Mouse (Mus musculus) adrenal gland, adult 8-10 months (tissue): ENCODE measurements around the gene Eps8l2. TPM values are rescaled to one million over a fixed set of nuclear protein-coding genes. Genes with fewer than 3 reads are reported as not detected.
"Not testable (repeated sequence)": the region's sequence is repeated elsewhere in the genome, so short reads cannot be mapped to it uniquely, and the experiment has no call there.

Experiments
- DNase-seq: peaks from one replicate; pipeline ENCODE4 v3.0.0; 2022
- total RNA-seq, 4 experiments: library from RNA; stranded (reverse); gene quantifications; 2 replicates each; pipeline ENCODE4 v1.2.4; 2022

Gene Eps8l2
- total RNA-seq, 4 experiments from 2014 or later: 2.0 to 2.9 (median 2.3) TPM

DNA sequence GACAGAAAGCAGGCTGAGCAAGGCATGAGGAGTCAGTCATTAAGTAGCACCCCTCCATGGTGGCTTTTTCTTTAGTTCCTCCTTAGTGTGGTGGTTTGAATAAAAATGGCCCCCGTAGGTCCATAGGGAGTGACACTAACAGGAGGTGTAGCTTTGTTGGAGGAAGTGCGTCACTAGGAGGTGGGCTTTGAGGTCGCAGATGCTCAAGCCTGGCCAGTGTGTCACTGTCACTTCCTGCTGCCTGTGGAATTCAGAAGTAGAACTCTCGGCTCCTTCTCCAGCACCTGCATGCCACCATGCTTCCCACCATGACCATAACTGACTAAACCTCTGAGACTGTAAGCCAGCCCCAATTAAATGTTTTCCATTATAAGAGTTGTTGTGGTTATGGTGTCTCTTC, 28.7 kb downstream of the Eps8l2 start:
- DNase-seq: no peak

DNA sequence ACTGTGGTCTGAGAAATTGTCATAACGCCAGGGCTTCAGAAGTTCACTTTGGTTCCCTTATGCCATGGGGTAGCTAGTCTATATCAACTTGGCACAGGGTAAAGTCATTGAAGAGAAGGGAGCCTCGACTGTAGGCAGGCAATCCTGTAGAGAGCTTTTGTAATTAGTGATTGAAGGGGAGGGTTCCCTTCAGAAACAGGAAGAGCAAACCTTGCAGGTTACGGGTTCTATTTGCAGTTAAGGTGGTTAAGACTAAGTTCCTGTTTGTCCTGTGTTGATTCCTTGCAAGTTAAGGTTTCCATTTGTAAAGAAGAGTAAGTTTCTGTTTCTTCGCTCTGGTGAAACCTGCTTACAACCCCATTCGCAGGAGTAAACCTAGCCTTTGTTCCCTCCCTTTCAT, 31.2 kb downstream of the Eps8l2 start:
- DNase-seq: no peak

DNA sequence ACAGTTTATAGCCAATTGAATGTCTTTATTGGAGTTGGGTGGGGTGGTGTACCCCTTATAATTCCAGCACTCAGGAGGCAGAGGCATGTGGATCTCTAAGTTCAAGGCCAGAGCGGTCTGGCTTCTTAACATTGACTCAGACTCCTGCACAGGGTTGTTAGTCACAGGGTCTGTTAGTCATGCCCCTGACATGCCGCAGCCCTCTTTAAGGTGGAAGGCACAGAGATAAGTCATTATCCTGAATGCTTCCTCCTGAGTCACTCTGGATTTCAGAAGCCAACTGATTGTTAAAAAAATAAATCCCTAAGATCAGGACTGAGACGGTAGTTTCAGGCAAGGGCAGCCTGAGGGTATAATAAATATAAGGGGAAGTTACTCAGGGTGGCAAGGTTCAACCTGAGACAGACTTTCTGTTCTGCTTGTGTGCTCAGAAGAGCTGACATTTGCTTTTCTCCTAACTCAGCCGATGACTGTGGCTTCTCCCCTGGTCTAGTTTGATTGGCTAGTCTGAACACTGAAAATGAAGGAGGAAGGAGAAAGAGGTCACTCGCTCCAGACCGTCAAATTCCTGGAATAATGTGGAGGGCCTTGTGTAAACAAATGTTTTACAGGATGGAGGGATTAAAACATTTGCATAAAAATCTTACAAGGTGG, 33.4 kb downstream of the Eps8l2 start:
- DNase-seq: peak; percentile 73

GRCm38 (mm10) chr7:141373611-141374010, 34.9 kb downstream of the Eps8l2 start:
- no peak for DNase-seq

- DNase-seq: no peak
These were observed 35.7 kb downstream of the Eps8l2 start for GRCm38 (mm10) chr7:141374399-141374798.

GRCm38 (mm10) chr7:141379584-141379983, 40.9 kb downstream of the Eps8l2 start:
- DNase-seq: no peak

DNA sequence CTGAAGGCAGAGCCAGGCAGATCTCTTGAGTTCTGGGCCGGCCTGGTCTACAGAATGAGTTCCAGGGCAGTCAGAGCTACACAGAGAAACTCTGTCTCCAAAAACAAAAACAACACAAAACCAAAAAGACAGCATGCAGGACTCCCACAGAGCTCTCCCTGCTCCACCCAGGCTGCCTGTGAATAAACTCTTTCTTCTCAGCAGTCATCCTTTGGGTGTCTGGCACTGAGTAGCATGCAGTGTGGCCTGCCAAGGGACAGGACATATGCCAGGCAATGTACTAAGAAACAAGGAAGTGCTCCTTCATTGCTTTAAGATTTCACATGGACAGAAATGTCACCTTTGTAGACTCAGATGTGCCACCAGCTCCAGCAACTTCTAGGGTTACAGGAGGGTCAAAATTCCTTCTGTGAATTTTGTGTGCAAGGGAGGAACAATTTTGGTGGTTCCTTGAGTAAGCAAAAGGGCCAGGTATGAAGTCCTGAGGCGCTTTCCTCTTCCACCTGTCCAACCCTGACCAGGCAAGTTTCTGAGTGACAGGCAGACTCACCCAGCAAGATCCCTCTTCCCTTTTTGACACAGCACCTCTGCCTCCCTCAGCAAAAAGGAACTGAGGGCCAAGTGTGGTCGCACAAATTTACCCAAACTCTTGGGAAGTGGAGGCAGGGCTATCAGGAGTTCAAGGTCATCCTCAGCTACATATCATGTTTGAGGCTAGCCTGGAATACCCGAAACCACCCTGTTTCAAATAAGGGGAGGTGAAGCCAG, 42.6 kb downstream of the Eps8l2 start:
- no peak for DNase-seq

DNA sequence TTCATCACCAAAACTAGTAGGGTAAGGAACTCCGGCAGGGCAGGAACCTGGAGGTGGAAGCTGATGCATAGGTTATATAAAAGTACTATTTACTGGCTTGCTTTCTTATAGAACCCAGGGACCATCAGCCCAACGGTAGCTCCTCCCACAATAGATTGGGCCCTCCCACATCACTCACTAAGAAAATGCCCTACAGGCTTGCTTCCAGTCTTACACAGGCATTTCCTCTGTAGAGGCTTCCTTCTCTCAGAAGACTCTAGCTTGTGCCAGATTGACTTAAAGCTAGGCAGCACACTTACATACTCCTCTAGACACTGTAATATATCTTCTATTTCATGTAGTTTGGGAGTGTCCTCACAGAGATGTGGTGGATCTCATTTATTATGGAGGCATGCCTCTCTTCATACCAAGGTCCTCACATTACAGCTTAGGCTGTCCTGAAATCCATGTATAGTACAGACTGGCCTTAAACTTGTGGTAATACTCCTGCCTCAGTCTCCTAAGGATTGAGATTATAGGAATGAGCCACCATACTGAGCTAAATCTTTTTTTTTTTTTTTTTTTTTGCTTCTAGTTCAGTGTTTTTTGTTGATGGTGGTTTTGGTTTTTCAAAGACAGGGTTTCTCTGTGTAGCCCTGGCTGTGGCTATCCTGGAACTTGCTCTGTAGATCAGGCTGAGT, 49.3 kb downstream of the Eps8l2 start:
- no peak for DNase-seq

GRCm38 (mm10) chr7:141388487-141389109, 49.9 kb downstream of the Eps8l2 start:
- DNase-seq: no peak

GRCm38 (mm10) chr7:141390326-141391259, 51.9 kb downstream of the Eps8l2 start:
- no peak for DNase-seq

- DNase-seq: peak; percentile 96
These were observed 53.2 kb downstream of the Eps8l2 start, which contains the start of gene Taldo1 for GRCm38 (mm10) chr7:141391625-141392551. Taldo1 (plus strand) TSS chr7:141392199.

DNA sequence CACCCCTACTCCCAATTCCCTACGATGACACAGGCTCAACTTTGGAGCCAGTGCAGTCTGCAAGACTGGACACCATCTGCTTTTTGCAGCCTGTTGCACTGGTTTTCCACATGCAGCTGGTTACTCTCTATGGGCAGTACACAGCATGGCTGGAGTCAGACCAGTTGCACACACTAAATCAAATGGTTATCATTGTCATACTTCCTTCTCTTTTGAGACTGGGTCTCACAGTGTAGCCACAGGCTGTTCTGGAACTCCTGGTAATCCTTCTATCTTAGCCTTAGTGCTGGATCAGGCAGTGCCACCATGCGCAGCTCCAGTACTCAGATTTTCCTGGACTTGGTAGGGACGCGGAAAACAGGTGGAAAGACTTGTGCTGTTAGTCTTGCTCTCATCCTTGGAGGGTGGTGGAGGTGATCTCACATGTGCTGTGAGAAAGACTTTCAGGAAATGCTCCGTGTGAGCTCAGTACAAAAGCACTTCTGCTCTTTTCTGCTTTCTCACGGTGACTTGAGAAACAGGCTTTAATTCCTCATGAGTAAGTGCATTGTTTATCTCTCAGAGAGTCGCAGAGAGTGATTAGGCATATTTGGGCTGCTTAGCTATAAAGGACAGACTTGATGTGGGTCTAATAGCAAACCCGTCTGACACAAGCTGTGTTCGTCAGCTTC, 54.0 kb downstream of the Eps8l2 start:
- no peak for DNase-seq

GRCm38 (mm10) chr7:141394158-141394557, 55.5 kb downstream of the Eps8l2 start:
- DNase-seq: no peak

DNA sequence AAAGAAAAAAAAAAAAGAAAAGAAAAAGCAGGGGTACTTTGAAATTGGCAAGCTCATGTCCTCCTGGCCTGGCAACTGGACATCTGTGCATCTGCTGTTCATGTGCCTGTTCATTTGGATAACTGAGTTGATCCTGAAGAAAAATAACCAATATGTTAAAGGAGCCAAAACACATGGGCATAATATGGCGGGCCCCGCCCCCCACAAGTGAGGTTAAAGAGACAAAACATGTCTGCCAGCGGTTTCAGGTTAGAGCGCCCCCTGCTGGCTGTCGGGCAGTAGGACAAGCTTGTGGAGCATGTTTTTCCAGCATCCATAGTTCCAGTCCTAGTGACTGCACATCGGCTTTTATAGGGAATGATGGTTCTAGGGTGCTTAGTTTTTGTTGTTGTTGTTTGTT, 56.1 kb downstream of the Eps8l2 start:
- DNase-seq: peak; percentile 60

- no peak for DNase-seq
These were observed 56.7 kb downstream of the Eps8l2 start for GRCm38 (mm10) chr7:141395348-141395747.

DNA sequence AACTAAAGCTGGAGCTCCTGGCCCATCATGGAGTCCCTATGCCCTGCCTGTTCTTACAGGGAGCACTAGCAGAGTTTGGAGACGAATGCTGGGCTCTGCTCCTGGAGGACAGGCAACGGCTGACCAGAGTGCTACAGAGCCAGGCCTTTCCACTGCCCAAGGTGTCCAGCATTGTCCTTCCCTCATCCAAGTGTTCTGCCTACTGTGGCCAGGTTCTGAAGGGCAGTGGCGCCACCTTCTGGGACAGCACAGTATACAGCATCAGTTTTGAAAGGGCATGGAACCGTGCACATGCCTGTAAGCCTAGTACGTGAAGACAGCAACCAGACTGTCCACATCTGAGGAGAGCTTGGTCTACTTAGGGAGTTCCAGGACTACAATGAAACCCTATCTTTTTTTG, 64.6 kb downstream of the Eps8l2 start:
- peak; percentile 65 for DNase-seq

- no peak for DNase-seq
These were observed 66.8 kb downstream of the Eps8l2 start for GRCm38 (mm10) chr7:141405466-141405865.

DNA sequence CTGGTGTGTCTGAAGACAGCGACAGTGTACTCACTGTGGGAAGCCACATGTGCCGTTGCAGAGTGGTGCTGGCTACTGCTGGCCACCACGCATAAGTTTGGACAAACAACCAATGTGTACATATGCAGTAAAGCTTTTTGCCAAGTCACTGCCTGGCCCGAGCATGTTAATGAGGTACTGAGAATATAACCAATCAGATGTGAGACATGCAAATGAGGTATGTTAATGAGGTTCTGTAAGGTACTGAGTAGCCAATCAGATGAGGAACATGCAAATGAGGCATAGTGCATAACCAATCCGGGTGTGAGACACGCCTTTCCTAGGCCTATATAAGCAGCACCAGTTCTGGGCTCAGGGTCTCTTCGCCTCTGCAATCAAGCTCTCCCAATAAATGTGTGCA, 69.0 kb downstream of the Eps8l2 start:
- DNase-seq: not testable (repeated sequence)

DNA sequence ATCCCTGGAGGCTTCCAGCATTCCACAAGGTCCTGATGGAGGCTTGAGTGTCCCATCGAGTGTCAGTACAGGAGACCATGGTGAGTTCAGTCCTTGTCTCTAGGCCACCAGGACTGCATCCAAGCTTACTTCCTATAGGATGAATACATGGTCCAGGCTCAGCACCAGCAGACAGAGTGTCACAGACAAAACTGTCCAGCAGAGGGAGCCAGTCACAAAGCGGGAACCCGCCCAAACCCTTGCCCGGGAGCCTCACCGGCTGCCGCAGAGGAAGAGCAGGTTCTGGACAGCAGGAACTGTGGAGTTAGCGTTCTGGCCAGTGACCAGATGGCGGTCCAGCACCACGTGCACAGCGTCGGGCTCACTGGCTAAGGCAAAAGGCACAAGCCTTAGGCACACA, 70.2 kb downstream of the Eps8l2 start:
- peak; percentile 76 for DNase-seq

GRCm38 (mm10) chr7:141410631-141411030, 72.0 kb downstream of the Eps8l2 start:
- DNase-seq: no peak
